Mouse (Mus musculus): ENCODE results near the gene Asphd2.

The Asphd2 gene

DNA sequence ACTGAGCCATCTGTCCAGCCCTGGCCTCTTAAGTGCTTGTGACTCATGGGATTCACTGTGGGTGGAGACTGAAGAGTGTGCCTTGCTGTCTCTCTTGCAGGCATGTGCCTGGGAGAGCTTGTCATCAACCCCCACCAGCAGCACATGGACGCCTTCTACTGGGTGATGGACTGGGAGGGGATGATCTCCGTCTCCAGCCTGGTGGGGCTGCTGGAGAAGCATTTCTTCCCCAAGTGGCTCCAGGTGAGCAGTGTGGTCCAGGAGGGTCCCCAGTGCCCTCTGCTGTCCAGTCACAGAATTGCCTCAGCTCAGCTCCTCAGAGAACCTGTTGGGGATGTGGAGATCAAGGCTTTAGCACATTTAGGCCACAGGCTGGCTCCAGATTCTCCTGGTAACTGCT is 59.2 kb downstream of the Asphd2 start:
- ChIA-PET POLR2A (interaction anchor here in 3 of 4 experiments (0.8 to 1.8 kb wide), 9 partner anchors 9 to 109 kb away, joined by 3 to 10 read pairs (median 3); partner anchors contain the start of genes Tfip11 (in 2 of the 3) and Tpst2 (in 1 of the 3)), CTCF (interaction anchor here (0.6 to 4.8 kb wide), 18 partner anchors 9 to 122 kb away, joined by 3 to 35 read pairs (median 4); partner anchors contain the start of genes Gm6583 (in 1 of the 4) and Tfip11 (in 1 of the 4))

All from embryonic stem cell, embryonic (primary cell).